Mouse (Mus musculus) E14TG2a.4 (cell line): ENCODE results near the gene Med7.

Experiments
- CTCF ChIP-seq: conservative IDR thresholded peaks from 2 replicates; pipeline ENCODE4 v1.5.1; 2014; ENCODE audit warnings: low read length
- NANOG ChIP-seq: IDR thresholded peaks from 2 replicates; pipeline ENCODE4 v1.6.1; 2014; ENCODE audit warnings: borderline replicate concordance, low read length, mixed read lengths

- TF ChIP-seq CTCF, result no peak
- no peak for TF ChIP-seq NANOG
Observed at GRCm38 (mm10) chr11:46449461-46450080, 12.8 kb downstream of the Med7 start.
